Mouse (Mus musculus) urinary bladder, adult 18-20 months (tissue): ENCODE measurements around the gene Fktn.
"Not testable (repeated sequence)": the region's sequence is repeated elsewhere in the genome, so short reads cannot be mapped to it uniquely, and the experiment has no call there.

Experiments
- DNase-seq, 2 experiments: peaks; one replicate each; pipeline ENCODE4 v3.0.0; 2022; ENCODE audit warnings: low spot score in 2 of 2, mixed read lengths in 2 of 2

The Fktn gene

GRCm38 (mm10) chr4:53772004-53772403, 58.2 kb downstream of the Fktn start:
- DNase-seq, result no peak

- no peak for DNase-seq
Measured at GRCm38 (mm10) chr4:53773911-53774310, 60.1 kb downstream of the Fktn start.

DNA sequence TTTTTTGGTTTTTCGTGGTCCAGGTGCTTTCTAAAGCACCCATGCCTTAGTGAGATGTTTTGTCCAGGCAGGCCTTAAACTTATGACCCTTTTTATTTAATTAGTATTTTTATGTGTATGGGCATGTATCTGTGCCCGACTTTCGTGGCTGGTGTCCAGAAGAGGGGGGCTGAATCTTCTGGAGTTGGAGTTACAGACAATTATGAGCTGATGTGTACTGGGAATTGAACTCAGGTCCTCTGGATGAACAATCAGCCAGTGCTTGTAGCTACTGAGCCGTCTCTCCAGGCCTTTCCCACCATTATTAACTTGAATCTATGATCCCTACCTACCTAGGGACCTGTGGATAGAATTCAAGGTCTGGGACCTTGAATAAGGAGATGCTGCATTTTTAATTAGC, 67.6 kb downstream of the Fktn start:
- no peak for DNase-seq

DNA sequence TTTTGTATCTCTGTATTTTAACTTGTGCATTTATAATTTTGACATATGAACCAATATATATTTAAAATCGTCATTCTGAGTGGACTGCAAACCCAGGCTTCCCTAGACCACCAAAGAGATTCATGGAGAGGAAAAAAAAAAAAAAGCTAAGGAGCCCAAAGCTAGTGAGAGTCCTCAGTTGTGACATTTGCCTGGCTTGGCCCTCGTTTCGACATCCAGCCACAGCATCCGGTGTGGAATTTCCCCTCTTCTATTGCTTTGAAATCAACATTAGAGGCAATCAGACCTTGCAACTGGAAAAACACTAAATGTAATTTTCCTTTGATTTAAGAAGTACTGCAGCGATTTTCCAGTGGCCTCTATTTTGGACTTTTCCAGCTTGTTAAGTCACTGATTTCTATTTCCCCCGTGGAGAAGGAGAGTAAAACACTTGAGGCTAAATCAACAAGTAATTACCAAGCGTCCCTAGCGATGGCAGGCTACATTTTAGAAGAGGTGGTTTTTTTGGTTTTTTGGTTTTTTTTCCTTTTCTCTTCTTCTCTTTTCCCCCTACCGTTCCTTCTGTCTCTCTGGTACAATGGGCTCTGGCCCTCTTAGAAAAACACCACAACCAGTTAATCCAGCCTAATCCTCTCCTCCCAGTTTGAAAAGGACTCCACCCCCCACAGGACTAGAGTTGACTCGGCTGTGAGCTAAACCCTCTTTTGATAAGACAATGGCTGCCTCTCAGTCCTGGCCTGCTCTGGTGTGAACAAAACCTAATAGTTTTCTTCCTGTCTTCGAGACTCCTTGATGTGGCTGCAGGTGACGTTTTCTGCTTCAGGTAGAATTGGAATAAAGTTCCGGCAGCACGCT, 68.6 kb downstream of the Fktn start:
- no peak for DNase-seq

DNA sequence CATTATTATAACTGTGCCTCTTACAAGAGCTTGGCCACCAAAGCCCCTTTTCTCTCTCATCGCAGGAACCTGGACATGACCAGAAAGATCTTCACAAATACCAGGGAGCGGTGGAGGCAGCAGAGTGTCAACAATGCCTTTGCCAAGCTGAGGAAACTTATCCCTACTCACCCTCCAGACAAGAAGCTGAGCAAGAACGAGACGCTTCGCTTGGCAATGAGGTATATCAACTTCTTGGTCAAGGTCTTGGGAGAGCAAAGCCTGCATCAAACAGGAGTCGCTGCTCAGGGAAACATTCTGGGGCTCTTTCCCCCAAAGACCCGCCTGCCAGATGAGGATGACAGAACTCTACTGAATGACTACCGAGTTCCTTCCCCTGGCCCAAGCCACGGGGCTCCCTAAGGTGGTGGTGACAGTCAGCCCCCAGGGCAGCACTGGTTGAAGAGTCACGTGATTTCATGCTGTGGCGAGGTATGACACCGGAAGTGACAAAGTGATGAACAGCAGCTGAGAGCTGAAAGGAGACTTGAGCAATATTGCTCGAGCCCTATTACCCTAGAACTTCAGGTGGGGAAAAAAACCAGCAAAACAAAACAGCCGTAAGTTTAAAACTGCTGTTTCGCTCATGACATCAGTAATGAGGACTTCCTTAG, 72.1 kb downstream of the Fktn start:
- DNase-seq, result no peak

- no peak for DNase-seq
Measured at GRCm38 (mm10) chr4:53786851-53787250, 73.1 kb downstream of the Fktn start.

DNA sequence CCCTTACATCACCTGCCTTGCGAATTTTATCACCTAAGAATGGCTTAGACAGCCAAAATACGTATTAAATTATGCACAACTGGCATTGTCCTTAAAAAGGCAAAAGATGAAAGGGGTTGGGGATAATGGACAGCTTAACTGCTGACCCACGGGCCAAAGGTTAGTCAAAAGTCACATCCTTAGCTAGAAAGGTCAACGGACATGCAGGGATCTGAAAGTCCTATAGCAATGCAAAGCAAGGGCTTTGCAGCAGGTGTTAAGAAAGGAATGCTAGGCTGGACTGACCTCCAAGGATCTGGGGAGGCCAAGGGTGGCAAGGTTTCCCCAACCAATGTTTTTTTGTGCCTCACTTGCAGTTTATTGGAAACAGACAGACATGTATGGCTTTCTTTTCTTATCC, 75.5 kb downstream of the Fktn start:
- DNase-seq, result no peak

GRCm38 (mm10) chr4:53794257-53794966, 80.6 kb downstream of the Fktn start:
- no peak for DNase-seq

GRCm38 (mm10) chr4:53795086-53795485, 81.3 kb downstream of the Fktn start:
- no peak for DNase-seq

GRCm38 (mm10) chr4:53795706-53796105, 81.9 kb downstream of the Fktn start:
- DNase-seq, result no peak

- no peak for DNase-seq
Measured at GRCm38 (mm10) chr4:53796865-53797772, 83.3 kb downstream of the Fktn start.

GRCm38 (mm10) chr4:53798896-53799676, 85.3 kb downstream of the Fktn start:
- no peak for DNase-seq

- no peak for DNase-seq
Measured at GRCm38 (mm10) chr4:53799753-53800152, 86.0 kb downstream of the Fktn start.

DNA sequence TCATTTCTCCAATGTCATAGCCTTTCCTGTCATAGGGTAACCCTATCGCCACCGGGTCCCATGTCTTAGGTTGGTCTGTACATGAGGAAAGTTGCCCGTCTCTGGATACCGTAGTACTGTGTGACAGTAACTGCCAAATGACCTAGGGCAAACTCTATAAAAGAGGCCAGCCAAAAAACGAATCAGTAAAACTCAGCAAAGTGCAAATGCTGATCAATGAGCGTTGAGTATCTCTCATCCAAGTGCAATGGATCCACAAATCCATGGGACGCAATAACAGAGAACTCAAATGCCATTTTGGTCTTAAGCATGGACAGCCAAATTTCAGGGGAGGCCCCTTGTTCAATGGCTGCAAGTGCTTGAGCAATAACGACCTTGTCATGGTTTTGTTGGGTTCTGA, 89.9 kb downstream of the Fktn start:
- not testable (repeated sequence) for DNase-seq

DNA sequence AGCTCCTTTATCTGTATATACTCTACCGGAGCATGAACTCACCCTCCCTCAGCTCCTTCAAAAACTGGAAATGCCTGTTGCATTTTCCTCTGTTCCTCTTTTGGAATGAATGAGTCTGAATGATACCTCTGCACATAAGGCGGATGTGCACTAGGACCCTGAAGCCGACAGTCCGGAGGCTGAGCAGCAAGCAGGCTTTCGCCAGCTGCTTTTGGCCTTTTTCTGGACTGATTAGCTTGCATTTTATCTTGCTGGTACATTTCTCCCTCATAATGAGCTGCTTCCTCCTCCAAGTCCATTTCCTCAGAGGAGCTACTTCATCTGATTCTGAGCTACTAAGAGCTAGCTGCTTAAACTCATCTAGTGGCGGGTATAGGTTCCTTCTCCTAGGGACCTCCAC, 92.6 kb downstream of the Fktn start:
- DNase-seq, result not testable (repeated sequence)

- no peak for DNase-seq
Measured at GRCm38 (mm10) chr4:53818320-53818719, 104.5 kb downstream of the Fktn start.

GRCm38 (mm10) chr4:53823697-53824096, 109.9 kb downstream of the Fktn start:
- DNase-seq, result peak; percentile 19 to 66

DNA sequence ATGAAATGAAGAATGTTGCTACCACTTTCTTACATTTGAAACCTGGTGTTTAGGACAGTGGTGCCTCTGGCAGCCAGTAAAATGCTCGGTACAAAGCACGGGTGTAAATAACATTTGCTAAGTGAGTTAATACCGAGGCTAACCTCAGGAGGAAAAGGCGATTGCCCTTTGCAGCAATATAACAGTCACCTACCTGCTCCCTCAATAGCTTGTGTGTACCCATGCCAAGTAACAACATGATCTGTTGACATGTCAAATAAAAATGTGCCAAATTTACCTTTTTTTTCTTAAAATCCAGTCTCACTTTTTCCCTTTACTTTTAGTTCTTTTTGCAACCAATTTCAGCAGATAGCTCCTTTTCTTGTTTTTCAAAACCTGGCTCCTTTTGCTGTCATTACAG, 111.0 kb downstream of the Fktn start:
- no peak for DNase-seq

DNA sequence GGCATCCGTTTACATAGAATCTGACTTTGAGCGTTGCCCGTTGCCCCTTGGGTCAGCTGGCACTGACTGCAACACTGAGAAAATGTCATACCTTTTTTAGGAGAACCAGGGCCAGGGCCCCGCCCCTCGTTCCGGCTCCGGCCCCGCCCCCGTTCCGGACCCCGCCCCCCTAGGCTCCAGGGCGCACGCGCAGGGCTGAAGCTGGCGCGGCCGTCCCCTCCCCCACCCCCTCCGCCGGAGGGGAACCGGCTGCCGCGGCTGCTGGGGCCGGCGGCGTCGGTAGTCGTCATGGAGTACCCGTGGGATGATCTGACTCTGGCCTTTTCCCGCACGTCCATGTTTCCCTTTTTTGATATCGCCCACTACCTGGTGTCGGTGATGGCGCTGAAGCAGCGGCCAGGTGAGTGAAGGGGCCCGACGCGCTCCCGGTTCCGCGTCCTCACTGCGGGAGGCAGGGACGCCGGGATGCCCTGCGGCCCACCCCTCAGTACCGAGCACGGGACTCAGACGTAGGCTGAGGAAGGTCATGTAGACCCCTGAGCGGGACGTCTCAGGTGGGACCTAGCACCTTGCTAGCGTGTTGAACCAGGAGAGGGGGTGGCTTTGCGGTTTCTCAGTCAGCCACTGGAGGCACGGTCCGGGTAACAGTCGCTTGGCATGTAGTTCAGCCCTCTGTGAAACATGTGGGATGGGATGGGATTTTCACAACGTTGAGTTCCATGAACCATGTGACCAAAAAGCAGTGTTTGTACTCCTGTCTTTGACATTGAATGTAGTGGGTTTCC, 112.2 kb downstream of the Fktn start, which contains the start of gene Tmem38b:
Tmem38b (plus strand) TSS at position 225 of the 785 bp plus-strand sequence.
- DNase-seq, result peak; percentile 59 to 71
